Mouse (Mus musculus) embryonic facial prominence, embryonic 12.5 days (tissue): Measurements from ENCODE around the gene R3hcc1l. TPM values are rescaled to one million over a fixed set of nuclear protein-coding genes. Genes with fewer than 3 reads are reported as not detected.

ENCODE experiments used
- ATAC-seq: fragments of 200-750 bp; cut with Nextera tagmentation; 2 replicates; pipeline ENCODE4 v1.8.0; 2017; ENCODE audit not compliant: insufficient number of reproducible peaks, insufficient read depth, low FRiP score, low TSS enrichment
- H3K27ac ChIP-seq: fragments of 300-500 bp; sonication (generic); 2 replicates; pipeline ENCODE4 v1.5.1; 2016; ENCODE audit warnings: mild to moderate bottlenecking
- H3K27me3 ChIP-seq: fragments of 300-500 bp; sonication (generic); 2 replicates; pipeline ENCODE4 v1.6.1; 2016; ENCODE audit warnings: mild to moderate bottlenecking, moderate library complexity
- H3K36me3 ChIP-seq: fragments of 300-500 bp; sonication (generic); 2 replicates; pipeline ENCODE4 v1.6.1; 2016; ENCODE audit warnings: mild to moderate bottlenecking
- H3K4me1 ChIP-seq: fragments of 300-500 bp; sonication (generic); 2 replicates; pipeline ENCODE4 v1.6.1; 2016
- H3K4me2 ChIP-seq: fragments of 300-500 bp; sonication (generic); replicated peaks from 2 replicates; pipeline ENCODE4 v1.6.1; 2016; ENCODE audit warnings: mild to moderate bottlenecking, moderate library complexity
- H3K4me3 ChIP-seq: fragments of 300-500 bp; sonication (generic); 2 replicates; pipeline ENCODE4 v1.5.1; 2016; ENCODE audit warnings: mild to moderate bottlenecking
- H3K9ac ChIP-seq: fragments of 300-500 bp; sonication (generic); 2 replicates; pipeline ENCODE4 v1.6.1; 2016; ENCODE audit warnings: mild to moderate bottlenecking, moderate library complexity
- H3K9me3 ChIP-seq: fragments of 300-500 bp; sonication (generic); 2 replicates; pipeline ENCODE4 v1.6.1; 2016; ENCODE audit warnings: mild to moderate bottlenecking, moderate library complexity
- WGBS: fragments of 180-500 bp; shearing (Covaris S2); methylation state at CpG from one replicate; pipeline ENCODE4 v1.1.7; 2016; 5-methylcytosine and 5-hydroxymethylcytosine counted together
- polyA plus RNA-seq: library from polyadenylated mRNA; unstranded; fragments of >200 nt; fragmentation: Nextera tagmentation; extraction: Ambion mirVana; gene quantifications from 2 replicates; pipeline ENCODE4 v1.2.1, GENCODE M21; 2016

R3hcc1l gene
- polyA plus RNA-seq, 1 experiment from 2014 or later = 24.8 TPM

DNA sequence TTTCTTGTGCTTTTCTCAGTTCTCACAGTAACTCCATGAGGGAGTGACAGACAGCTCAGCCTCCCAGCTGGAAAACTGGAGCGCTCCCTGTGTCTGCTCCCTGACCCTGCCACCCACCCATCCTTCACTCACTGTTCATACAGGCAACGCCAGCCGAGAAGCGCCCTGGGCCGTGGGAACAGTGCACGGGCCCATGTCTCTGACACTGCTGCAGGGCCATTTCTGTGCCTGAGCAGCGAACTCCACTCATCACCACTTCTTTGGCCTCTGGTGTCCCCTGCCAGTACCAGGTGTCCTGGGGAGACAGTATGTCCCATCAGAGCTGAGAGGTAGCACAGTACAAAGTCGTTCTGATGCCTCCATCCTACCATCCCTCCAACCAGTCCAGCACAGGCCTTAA is 83.5 kb downstream of the R3hcc1l start:
- Histone ChIP-seq H3K4me1 (no peaks in the 10 kb centered on the region), H3K36me3 (no peaks in the 10 kb centered on the region), H3K4me3 (no peak overlapping the region), H3K9me3 (no peaks in the 10 kb centered on the region), H3K27ac (no peak overlapping the region), H3K27me3 (no peaks in the 10 kb centered on the region), H3K9ac (no peak overlapping the region), H3K4me2 (no peak overlapping the region)
- ATAC-seq = 0 out of 2 replicates have a peak, but pooled peaks have one; percentile 32
- WGBS = 71% methylated on average over 8 of the region's 8 CpGs

- Histone ChIP-seq H3K27ac (no peak overlapping the region), H3K4me2 (no peak overlapping the region), H3K9me3 (no peaks in the 10 kb centered on the region), H3K36me3 (no peaks in the 10 kb centered on the region), H3K4me1 (no peaks in the 10 kb centered on the region), H3K9ac (no peak overlapping the region), H3K4me3 (no peak overlapping the region), H3K27me3 (no peaks in the 10 kb centered on the region)
- WGBS = 79% methylated on average over 8 of the region's 8 CpGs
- no peak for ATAC-seq
Observed at GRCm38 (mm10) chr19:42602576-42602975, 84.0 kb downstream of the R3hcc1l start.

DNA sequence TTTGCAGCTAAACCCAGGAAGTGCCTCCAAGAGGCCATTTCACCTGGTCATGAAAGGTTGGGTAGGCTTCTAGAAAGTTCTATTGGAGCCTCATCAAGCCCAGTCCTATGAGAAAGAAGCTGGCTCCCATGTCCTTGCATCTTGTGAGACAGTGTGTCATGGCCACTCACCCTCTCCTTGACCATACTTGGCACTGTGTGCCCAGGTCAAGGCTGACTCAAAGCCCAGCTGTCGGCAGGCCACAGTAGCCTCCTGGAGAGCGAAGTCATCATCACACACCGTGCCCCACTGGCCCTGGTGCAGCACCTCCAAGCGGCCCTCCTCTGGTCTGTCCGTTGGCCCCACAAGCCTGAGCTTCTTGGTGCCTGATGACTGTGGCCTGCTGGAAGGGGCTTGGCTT is 89.5 kb downstream of the R3hcc1l start:
- 96% methylated on average over 5 of the region's 5 CpGs for WGBS
- H3K27ac ChIP-seq = no peak overlapping the region
- ATAC-seq = no peak

DNA sequence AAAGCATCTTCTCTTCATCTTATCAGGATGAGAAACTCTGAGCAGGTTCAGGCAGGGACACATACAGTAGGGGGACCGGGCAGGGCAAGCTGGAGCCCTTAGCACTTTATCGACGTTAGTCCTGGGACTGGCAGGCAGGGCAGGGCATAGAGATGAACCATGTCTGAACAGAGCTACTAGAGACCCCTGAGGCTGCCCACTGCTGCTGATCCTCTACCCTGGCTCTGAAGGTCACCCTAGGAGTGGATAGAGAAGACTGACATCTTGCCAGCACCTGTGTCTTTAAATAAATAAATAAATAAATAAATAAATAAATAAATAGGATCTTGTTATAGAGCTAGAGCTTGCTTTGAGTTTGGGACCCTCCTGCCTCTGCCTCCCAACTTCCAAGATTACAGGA is 91.2 kb downstream of the R3hcc1l start:
- Histone ChIP-seq H3K4me1 (peaks cover 3% of the 10 kb centered on the region; the same call in 1 of the 2 replicates), H3K9ac (no peak overlapping the region), H3K36me3 (no peaks in the 10 kb centered on the region), H3K27me3 (peaks cover 21% of the 10 kb centered on the region), H3K9me3 (no peaks in the 10 kb centered on the region), H3K4me2 (no peak overlapping the region), H3K4me3 (no peak overlapping the region), H3K27ac (no peak overlapping the region)
- WGBS = 84% methylated on average over 3 of the region's 3 CpGs
- no peak for ATAC-seq

More for the DNA sequence above, 89.5 kb downstream of the R3hcc1l start:
- H3K27me3 ChIP-seq = peaks cover 14% of the 10 kb centered on the region
- peaks cover 3% of the 10 kb centered on the region; the same call in 1 of the 2 replicates for H3K4me1 ChIP-seq
- no peak overlapping the region for H3K4me2 ChIP-seq
- H3K9me3 ChIP-seq = no peaks in the 10 kb centered on the region
- H3K36me3 ChIP-seq = no peaks in the 10 kb centered on the region
- H3K9ac ChIP-seq = no peak overlapping the region
- H3K4me3 ChIP-seq = no peak overlapping the region

- Histone ChIP-seq H3K9ac (no peak overlapping the region), H3K27ac (no peak overlapping the region), H3K4me3 (no peak overlapping the region), H3K4me2 (no peak overlapping the region), H3K9me3 (no peaks in the 10 kb centered on the region), H3K27me3 (peaks cover 21% of the 10 kb centered on the region), H3K4me1 (peaks cover 3% of the 10 kb centered on the region; the same call in 1 of the 2 replicates), H3K36me3 (no peaks in the 10 kb centered on the region)
- 77% methylated on average over 4 of the region's 4 CpGs for WGBS
- ATAC-seq = no peak
Observed at GRCm38 (mm10) chr19:42611746-42612145, 93.2 kb downstream of the R3hcc1l start.

DNA sequence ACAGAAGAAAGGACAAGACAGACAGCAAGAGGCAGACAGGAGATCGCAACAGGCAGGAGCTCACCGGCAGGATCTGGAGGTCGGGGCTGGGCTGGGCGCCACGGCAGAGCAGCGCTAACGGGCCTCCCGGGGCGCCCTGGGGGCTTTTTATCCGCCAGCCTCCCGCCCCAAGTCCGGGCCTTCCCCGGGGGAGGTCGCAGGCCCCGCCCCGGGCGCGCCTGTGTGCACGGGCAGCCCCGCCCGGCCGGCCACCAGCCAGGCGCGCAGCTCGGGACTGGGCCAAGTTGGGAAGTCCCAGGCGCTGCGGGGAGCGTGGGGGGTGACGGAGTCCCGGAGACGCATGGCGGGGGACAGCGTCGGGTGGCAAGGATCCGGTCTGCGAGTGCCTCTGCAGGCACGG is 94.1 kb downstream of the R3hcc1l start, which contains the start of gene Loxl4:
Loxl4 (minus strand) TSS at position 160 of the 400 bp plus-strand sequence.
- peaks cover 21% of the 10 kb centered on the region for H3K27me3 ChIP-seq

GRCm38 (mm10) chr19:42613116-42613515 is 94.6 kb downstream of the R3hcc1l start:
- no peaks in the 10 kb centered on the region for H3K9me3 ChIP-seq
- H3K27me3 ChIP-seq = peaks cover 21% of the 10 kb centered on the region
- WGBS = 17% methylated on average over 7 of the region's 7 CpGs
- H3K4me3 ChIP-seq = peak overlapping the region; percentile 37
- no peak overlapping the region for H3K27ac ChIP-seq
- H3K4me1 ChIP-seq = peaks cover 3% of the 10 kb centered on the region; the same call in 1 of the 2 replicates
- H3K9ac ChIP-seq = no peak overlapping the region
- H3K36me3 ChIP-seq = no peaks in the 10 kb centered on the region
- H3K4me2 ChIP-seq = peak overlapping the region; percentile 72
- ATAC-seq = no peak

More for the DNA sequence above, 94.1 kb downstream of the R3hcc1l start, which contains the start of gene Loxl4:
- Histone ChIP-seq H3K9me3 (no peaks in the 10 kb centered on the region), H3K4me3 (peak within 1 kb of the TSS; percentile 37), H3K36me3 (no peaks in the 10 kb centered on the region), H3K9ac (peak within 1 kb of the TSS; percentile 41), H3K27ac (no peak within 1 kb of the TSS), H3K4me2 (peak within 1 kb of the TSS; percentile 72), H3K4me1 (peaks cover 3% of the 10 kb centered on the region; the same call in 1 of the 2 replicates)
- ATAC-seq = no peak
- 1% methylated on average over 37 of the region's 37 CpGs for WGBS

- Histone ChIP-seq H3K9ac (no peak overlapping the region), H3K9me3 (no peaks in the 10 kb centered on the region), H3K27ac (no peak overlapping the region), H3K4me2 (no peak overlapping the region), H3K27me3 (peaks cover 21% of the 10 kb centered on the region), H3K4me1 (peaks cover 3% of the 10 kb centered on the region; the same call in 1 of the 2 replicates), H3K36me3 (no peaks in the 10 kb centered on the region), H3K4me3 (no peak overlapping the region)
- WGBS = 71% methylated on average over 7 of the region's 7 CpGs
- no peak for ATAC-seq
Observed at GRCm38 (mm10) chr19:42613647-42614225, 95.2 kb downstream of the R3hcc1l start.

- Histone ChIP-seq H3K9ac (no peak overlapping the region), H3K4me2 (no peak overlapping the region), H3K27me3 (no peaks in the 10 kb centered on the region), H3K27ac (no peak overlapping the region), H3K9me3 (no peaks in the 10 kb centered on the region), H3K4me3 (no peak overlapping the region), H3K4me1 (peaks cover 8% of the 10 kb centered on the region), H3K36me3 (no peaks in the 10 kb centered on the region)
- no peak for ATAC-seq
- 90% methylated on average over 6 of the region's 6 CpGs for WGBS
Observed at GRCm38 (mm10) chr19:42628068-42628467, 109.5 kb downstream of the R3hcc1l start.

GRCm38 (mm10) chr19:42631541-42631961 is 113.0 kb downstream of the R3hcc1l start:
- 19% methylated on average over 8 of the region's 8 CpGs for WGBS
- H3K9me3 ChIP-seq = no peaks in the 10 kb centered on the region
- H3K9ac ChIP-seq = no peak overlapping the region
- no peaks in the 10 kb centered on the region for H3K27me3 ChIP-seq
- no peak overlapping the region for H3K27ac ChIP-seq
- no peak overlapping the region for H3K4me3 ChIP-seq
- no peak for ATAC-seq
- peaks cover 8% of the 10 kb centered on the region for H3K4me1 ChIP-seq
- H3K36me3 ChIP-seq = no peaks in the 10 kb centered on the region
- peak overlapping the region; percentile 30 for H3K4me2 ChIP-seq

- H3K4me2 ChIP-seq = no peak overlapping the region
- H3K9ac ChIP-seq = no peak overlapping the region
- no peaks in the 10 kb centered on the region for H3K36me3 ChIP-seq
- 63% methylated on average over 4 of the region's 4 CpGs for WGBS
- peaks cover 8% of the 10 kb centered on the region for H3K4me1 ChIP-seq
- H3K27ac ChIP-seq = no peak overlapping the region
- no peak for ATAC-seq
- H3K9me3 ChIP-seq = no peaks in the 10 kb centered on the region
- H3K4me3 ChIP-seq = no peak overlapping the region
- no peaks in the 10 kb centered on the region for H3K27me3 ChIP-seq
Observed at GRCm38 (mm10) chr19:42632301-42632700, 113.7 kb downstream of the R3hcc1l start.

- Histone ChIP-seq H3K27me3 (no peaks in the 10 kb centered on the region), H3K4me3 (no peak overlapping the region), H3K9ac (no peak overlapping the region), H3K4me2 (no peak overlapping the region), H3K36me3 (no peaks in the 10 kb centered on the region), H3K27ac (no peak overlapping the region), H3K4me1 (peaks cover 12% of the 10 kb centered on the region), H3K9me3 (no peaks in the 10 kb centered on the region)
- 38% methylated on average over 2 of the region's 2 CpGs for WGBS
- ATAC-seq = no peak
Observed at GRCm38 (mm10) chr19:42633650-42634049, 115.1 kb downstream of the R3hcc1l start.
